Mouse (Mus musculus): ENCODE data around the gene Rab36. TPM values are rescaled to one million over a fixed set of nuclear protein-coding genes. Genes with fewer than 3 reads are reported as not detected.

Gene Rab36
- polyA plus RNA-seq, 1 experiment: 20.4 TPM

DNA sequence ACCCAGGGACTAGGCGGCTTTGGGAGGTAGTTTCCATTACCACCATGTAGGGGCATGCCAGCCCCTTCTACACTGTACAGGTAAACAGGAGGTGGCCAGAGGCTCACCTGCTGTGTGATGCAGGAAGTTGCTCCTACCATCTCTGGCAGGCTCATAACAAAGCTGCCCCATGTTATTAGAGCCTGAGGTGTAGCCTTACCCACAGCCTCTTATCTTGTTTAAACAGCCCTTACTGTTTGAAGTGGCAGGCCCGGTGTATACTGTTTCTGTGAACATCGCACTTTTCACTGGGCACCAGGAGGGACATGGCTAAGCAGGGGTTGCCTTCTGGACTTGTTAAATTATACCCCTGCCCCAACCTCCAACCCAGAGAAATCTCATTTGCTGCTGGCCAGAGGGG lies 32.8 kb upstream of the Rab36 start:
- no peak overlapping the region for H3K4me3 ChIP-seq (replicated peaks; ENCODE audit: insufficient read depth, low read depth, low read length)
- no peak overlapping the region for H3K27ac ChIP-seq (ENCODE audit: insufficient read depth, low read length)
- no peak for DNase-seq
- H3K27me3 ChIP-seq (ENCODE audit: control insufficient read depth, insufficient read depth, low read length): no peaks in the 10 kb centered on the region
- peaks cover 29% of the 10 kb centered on the region for H3K4me1 ChIP-seq (ENCODE audit: control insufficient read depth, insufficient read depth, low read length)
- TF ChIP-seq CTCF (IDR thresholded peaks at IDR 0.05; ENCODE audit: borderline replicate concordance, insufficient read depth, low read depth, low read length) (no peak), POLR2A (IDR thresholded peaks at IDR 0.05; ENCODE audit: borderline replicate concordance, insufficient read depth, low read length) (no peak)
- 94% methylated on average over 3 of the region's 3 CpGs for WGBS

DNA sequence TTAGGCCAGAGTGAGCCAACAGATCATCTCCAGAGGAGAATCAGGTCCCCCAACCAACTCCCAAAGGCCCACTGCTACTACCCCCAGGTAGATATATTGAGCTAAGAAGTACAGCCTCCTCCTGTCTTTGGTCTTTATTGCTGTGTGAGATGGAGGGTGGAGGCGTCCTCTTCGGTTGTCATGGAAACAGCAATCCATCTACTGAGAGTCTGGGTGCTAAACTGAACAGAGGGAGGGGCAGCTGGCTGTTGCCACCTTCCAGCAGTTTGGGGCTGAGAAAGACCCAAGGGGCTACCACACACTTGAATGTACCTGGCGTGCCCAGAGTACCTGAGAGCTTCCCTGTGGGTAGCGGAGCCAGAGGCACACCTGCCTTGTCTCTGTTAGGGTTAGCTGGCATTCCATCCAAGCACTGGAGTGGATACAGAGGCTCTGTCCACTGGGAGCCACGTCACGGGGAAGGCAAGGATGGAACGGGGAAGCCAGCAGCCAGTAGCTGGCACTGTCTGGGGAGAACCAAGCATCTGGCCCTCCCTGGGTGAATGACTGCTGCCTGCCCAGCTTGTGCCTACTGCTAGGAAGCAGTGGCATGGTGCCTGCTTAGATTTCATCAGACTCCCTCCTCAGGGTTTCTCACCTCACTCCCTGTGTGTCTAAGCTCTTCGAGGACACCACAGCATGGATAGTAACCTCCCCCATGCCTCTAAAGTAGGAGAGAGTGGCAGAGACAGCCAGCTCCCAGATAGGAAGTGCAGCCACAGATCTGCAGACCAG lies 29.8 kb upstream of the Rab36 start:
- Histone ChIP-seq H3K27me3 (ENCODE audit: control insufficient read depth, insufficient read depth, low read length) (no peaks in the 10 kb centered on the region), H3K4me1 (ENCODE audit: control insufficient read depth, insufficient read depth, low read length) (peaks cover 14% of the 10 kb centered on the region), H3K4me3 (replicated peaks; ENCODE audit: insufficient read depth, low read depth, low read length) (no peak overlapping the region), H3K27ac (ENCODE audit: insufficient read depth, low read length) (no peak overlapping the region)
- 58% methylated on average over 8 of the region's 8 CpGs for WGBS
- no peak for TF ChIP-seq POLR2A (IDR thresholded peaks at IDR 0.05; ENCODE audit: borderline replicate concordance, insufficient read depth, low read length)
- no peak for TF ChIP-seq CTCF (IDR thresholded peaks at IDR 0.05; ENCODE audit: borderline replicate concordance, insufficient read depth, low read depth, low read length)
- DNase-seq: no peak

DNA sequence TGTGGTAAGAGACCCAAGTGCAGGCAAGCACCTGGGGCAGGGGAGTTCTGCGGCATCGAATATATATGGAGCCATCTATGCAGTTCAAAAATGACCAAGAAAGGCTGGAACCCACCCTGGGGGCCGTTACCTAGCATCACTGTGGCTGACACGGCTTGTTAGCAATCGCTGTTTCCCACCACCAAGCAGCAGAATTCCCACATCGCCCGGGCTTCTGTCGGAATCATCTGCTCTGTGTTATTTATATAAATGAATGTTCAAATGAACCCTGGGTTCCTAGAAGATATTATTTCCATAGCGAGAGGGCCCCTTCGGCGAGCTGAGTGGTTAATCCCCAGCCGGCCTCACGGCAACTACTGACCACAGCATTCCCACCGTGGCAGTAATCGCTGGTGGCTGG lies 26.2 kb upstream of the Rab36 start:
- Histone ChIP-seq H3K27ac (ENCODE audit: insufficient read depth, low read length) (no peak overlapping the region), H3K4me3 (replicated peaks; ENCODE audit: insufficient read depth, low read depth, low read length) (no peak overlapping the region), H3K4me1 (ENCODE audit: control insufficient read depth, insufficient read depth, low read length) (peaks cover 11% of the 10 kb centered on the region), H3K27me3 (ENCODE audit: control insufficient read depth, insufficient read depth, low read length) (no peaks in the 10 kb centered on the region)
- 80% methylated on average over 15 of the region's 15 CpGs for WGBS
- no peak for TF ChIP-seq CTCF (IDR thresholded peaks at IDR 0.05; ENCODE audit: borderline replicate concordance, insufficient read depth, low read depth, low read length)
- no peak for TF ChIP-seq POLR2A (IDR thresholded peaks at IDR 0.05; ENCODE audit: borderline replicate concordance, insufficient read depth, low read length)
- no peak for DNase-seq

DNA sequence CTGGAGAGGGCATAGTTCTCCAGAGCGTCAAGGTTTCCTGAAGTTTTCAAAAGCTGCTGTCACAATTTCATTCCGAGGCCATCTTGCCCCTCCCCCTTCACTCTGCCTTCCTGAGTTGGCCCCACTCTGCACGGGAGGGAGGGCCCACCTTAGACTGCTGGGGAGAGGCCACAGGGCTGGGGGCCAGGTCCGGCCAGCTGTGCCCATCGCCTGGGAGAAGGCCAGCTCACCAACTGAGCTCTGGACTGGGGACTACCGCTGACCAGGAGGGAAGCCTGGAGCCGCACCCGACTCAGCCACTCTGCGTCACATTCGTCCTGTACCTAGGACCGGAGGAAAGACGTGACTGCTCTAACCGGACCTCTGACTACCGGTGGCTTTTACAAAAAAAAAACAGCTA lies 21.4 kb upstream of the Rab36 start:
- Histone ChIP-seq H3K27me3 (ENCODE audit: control insufficient read depth, insufficient read depth, low read length) (no peaks in the 10 kb centered on the region), H3K27ac (ENCODE audit: insufficient read depth, low read length) (no peak overlapping the region), H3K4me1 (ENCODE audit: control insufficient read depth, insufficient read depth, low read length) (no peaks in the 10 kb centered on the region; the same call in none of the 2 replicates), H3K4me3 (replicated peaks; ENCODE audit: insufficient read depth, low read depth, low read length) (no peak overlapping the region)
- WGBS: 55% methylated on average over 14 of the region's 14 CpGs
- TF ChIP-seq CTCF (IDR thresholded peaks at IDR 0.05; ENCODE audit: borderline replicate concordance, insufficient read depth, low read depth, low read length) (no peak), POLR2A (IDR thresholded peaks at IDR 0.05; ENCODE audit: borderline replicate concordance, insufficient read depth, low read length) (no peak)
- no peak for DNase-seq

DNA sequence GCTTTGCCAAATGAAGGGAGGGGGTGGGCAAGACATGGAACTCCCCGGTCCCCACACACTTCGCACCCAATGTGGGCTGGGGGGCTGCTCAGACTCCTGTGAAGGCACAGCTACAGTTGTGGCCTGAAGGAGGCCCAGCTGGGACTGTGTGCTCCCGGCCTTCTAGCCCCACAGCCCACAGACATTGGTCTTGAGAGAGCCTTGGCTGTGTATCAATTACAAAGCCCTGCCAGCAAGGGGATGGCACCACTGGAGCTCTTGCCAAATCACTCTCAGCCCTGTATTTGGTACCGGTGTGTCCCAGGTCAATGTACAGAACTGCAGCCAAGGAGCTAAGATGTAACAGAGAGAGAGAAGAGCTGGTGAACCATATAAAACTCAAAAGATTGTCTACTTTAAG lies 20.4 kb upstream of the Rab36 start:
- no peak overlapping the region for H3K4me3 ChIP-seq (replicated peaks; ENCODE audit: insufficient read depth, low read depth, low read length)
- no peaks in the 10 kb centered on the region for H3K27me3 ChIP-seq (ENCODE audit: control insufficient read depth, insufficient read depth, low read length)
- WGBS: 25% methylated on average over 4 of the region's 4 CpGs
- H3K4me1 ChIP-seq (ENCODE audit: control insufficient read depth, insufficient read depth, low read length): no peaks in the 10 kb centered on the region; the same call in none of the 2 replicates
- TF ChIP-seq POLR2A (IDR thresholded peaks at IDR 0.05; ENCODE audit: borderline replicate concordance, insufficient read depth, low read length): no peak
- no peak for TF ChIP-seq CTCF (IDR thresholded peaks at IDR 0.05; ENCODE audit: borderline replicate concordance, insufficient read depth, low read depth, low read length)
- no peak overlapping the region for H3K27ac ChIP-seq (ENCODE audit: insufficient read depth, low read length)
- no peak for DNase-seq

DNA sequence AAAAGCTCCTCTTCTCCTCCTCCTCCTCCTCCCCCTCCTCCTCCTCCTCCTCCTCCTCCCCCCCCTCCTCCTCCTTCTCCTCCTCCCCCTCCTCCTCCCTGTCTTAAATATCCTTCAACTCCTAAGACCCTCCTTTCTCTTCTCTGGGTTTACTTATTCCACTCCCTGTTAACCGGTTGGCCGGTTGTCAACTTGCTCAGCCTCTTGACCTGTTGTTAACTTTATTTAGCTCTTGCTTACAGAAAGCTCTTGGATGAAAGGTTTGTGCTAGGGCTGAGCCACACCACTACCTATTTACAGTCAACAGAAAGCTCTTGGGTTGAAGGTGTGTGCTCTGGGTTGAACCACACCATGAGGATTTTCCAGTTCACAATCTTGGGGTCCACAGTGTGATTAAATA lies 16.6 kb upstream of the Rab36 start:
- no peak overlapping the region for H3K27ac ChIP-seq (ENCODE audit: insufficient read depth, low read length)
- no peak for TF ChIP-seq POLR2A (IDR thresholded peaks at IDR 0.05; ENCODE audit: borderline replicate concordance, insufficient read depth, low read length)
- no peaks in the 10 kb centered on the region for H3K27me3 ChIP-seq (ENCODE audit: control insufficient read depth, insufficient read depth, low read length)
- no peak for DNase-seq
- 92% methylated on average over 2 of the region's 2 CpGs for WGBS
- H3K4me1 ChIP-seq (ENCODE audit: control insufficient read depth, insufficient read depth, low read length): no peaks in the 10 kb centered on the region; the same call in 1 of the 2 replicates
- H3K4me3 ChIP-seq (replicated peaks; ENCODE audit: insufficient read depth, low read depth, low read length): no peak overlapping the region

DNA sequence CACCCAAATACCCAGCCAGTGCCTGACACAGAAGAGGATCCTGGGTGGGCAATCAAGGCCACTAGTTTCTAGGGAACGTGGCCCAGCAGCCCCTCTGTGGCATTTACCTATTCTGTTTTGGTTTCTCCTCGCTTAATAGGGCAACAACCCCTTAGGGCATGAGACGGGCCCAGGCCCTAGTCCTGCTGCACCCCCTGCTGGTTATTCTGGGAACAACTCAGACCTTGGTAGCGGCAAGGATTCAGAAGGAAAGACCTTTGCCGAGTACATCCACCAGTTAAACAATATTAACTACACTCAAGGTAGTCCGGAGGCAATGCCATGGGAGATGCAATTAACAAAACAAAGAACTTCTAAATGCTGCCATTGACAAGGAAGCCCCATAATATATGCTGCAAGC lies 15.7 kb upstream of the Rab36 start:
- 11% methylated on average over 6 of the region's 6 CpGs for WGBS
- no peak overlapping the region for H3K27ac ChIP-seq (ENCODE audit: insufficient read depth, low read length)
- H3K27me3 ChIP-seq (ENCODE audit: control insufficient read depth, insufficient read depth, low read length): no peaks in the 10 kb centered on the region
- peak; percentile 73 to 85 for DNase-seq
- H3K4me3 ChIP-seq (replicated peaks; ENCODE audit: insufficient read depth, low read depth, low read length): no peak overlapping the region
- H3K4me1 ChIP-seq (ENCODE audit: control insufficient read depth, insufficient read depth, low read length): no peaks in the 10 kb centered on the region; the same call in 1 of the 2 replicates
- TF ChIP-seq CTCF (IDR thresholded peaks at IDR 0.05; ENCODE audit: borderline replicate concordance, insufficient read depth, low read depth, low read length) (peak; percentile 95), POLR2A (IDR thresholded peaks at IDR 0.05; ENCODE audit: borderline replicate concordance, insufficient read depth, low read length) (no peak)

DNA sequence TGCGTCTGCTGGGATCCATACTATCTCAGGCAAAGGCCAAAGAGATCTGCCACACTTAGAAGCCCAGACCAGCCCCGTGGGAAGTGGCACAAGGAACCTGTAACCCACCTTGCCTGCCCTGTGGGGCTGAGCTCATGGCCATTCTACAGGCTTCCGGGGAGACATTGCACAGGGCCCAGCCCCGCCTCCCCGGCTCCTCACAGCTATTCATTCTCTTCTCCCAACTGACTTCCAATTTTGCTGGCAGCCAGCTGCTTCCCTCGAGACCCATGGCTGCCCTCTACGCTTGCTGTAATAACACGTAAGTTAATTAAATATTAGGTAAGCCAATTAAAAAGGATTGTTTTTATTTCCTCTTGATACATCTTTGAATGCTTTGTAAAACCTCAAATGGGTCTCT lies 10.4 kb upstream of the Rab36 start:
- no peak for TF ChIP-seq POLR2A (IDR thresholded peaks at IDR 0.05; ENCODE audit: borderline replicate concordance, insufficient read depth, low read length)
- no peak for TF ChIP-seq CTCF (IDR thresholded peaks at IDR 0.05; ENCODE audit: borderline replicate concordance, insufficient read depth, low read depth, low read length)
- WGBS: 55% methylated on average over 8 of the region's 8 CpGs
- Histone ChIP-seq H3K4me1 (ENCODE audit: control insufficient read depth, insufficient read depth, low read length) (no peaks in the 10 kb centered on the region), H3K4me3 (replicated peaks; ENCODE audit: insufficient read depth, low read depth, low read length) (no peak overlapping the region), H3K27ac (ENCODE audit: insufficient read depth, low read length) (no peak overlapping the region), H3K27me3 (ENCODE audit: control insufficient read depth, insufficient read depth, low read length) (no peaks in the 10 kb centered on the region)
- no peak for DNase-seq

Measured in cerebellum, adult 2 months (tissue).